Mouse (Mus musculus) hindbrain, embryonic 15.5 days (tissue): ENCODE data around the gene Tmem175. TPM values are rescaled to one million over a fixed set of nuclear protein-coding genes. Genes with fewer than 3 reads are reported as not detected.

Experiments
- ATAC-seq: fragments of 200-750 bp; cut with Nextera tagmentation; 2 replicates; pipeline ENCODE4 v1.8.0; 2017; ENCODE audit warnings: low read depth, moderate number of reproducible peaks, moderate TSS enrichment; ENCODE audit not compliant: low FRiP score
- H3K27ac ChIP-seq: fragments of 300-500 bp; sonication (generic); replicated peaks from 2 replicates; pipeline ENCODE4 v1.5.1; 2015; ENCODE audit warnings: mild to moderate bottlenecking, inconsistent platforms
- H3K27me3 ChIP-seq: fragments of 300-500 bp; sonication (generic); 2 replicates; pipeline ENCODE4 v1.6.1; 2015; ENCODE audit warnings: control low read depth, inconsistent platforms
- H3K36me3 ChIP-seq: fragments of 300-500 bp; sonication (generic); 2 replicates; pipeline ENCODE4 v1.6.1; 2015; ENCODE audit warnings: control low read depth, inconsistent platforms
- H3K4me1 ChIP-seq: fragments of 300-500 bp; sonication (generic); replicated peaks from 2 replicates; pipeline ENCODE4 v1.6.1; 2015; ENCODE audit warnings: control low read depth, inconsistent platforms
- H3K4me2 ChIP-seq: fragments of 300-500 bp; sonication (generic); 2 replicates; pipeline ENCODE4 v1.6.1; 2015; ENCODE audit warnings: moderate library complexity, mild to moderate bottlenecking, inconsistent platforms
- H3K4me3 ChIP-seq: fragments of 300-500 bp; sonication (generic); 2 replicates; pipeline ENCODE4 v1.5.1; 2015; ENCODE audit warnings: mild to moderate bottlenecking, inconsistent platforms
- H3K9ac ChIP-seq: fragments of 300-500 bp; sonication (generic); 2 replicates; pipeline ENCODE4 v1.6.1; 2015; ENCODE audit warnings: inconsistent platforms
- H3K9me3 ChIP-seq: fragments of 300-500 bp; sonication (generic); 2 replicates; pipeline ENCODE4 v1.6.1; 2016; ENCODE audit warnings: control low read depth, inconsistent platforms
- WGBS: fragments of 180-500 bp; shearing (Covaris S2); methylation state at CpG from one replicate; pipeline ENCODE4 v1.1.7; 2015; 5-methylcytosine and 5-hydroxymethylcytosine counted together
- polyA plus RNA-seq: library from polyadenylated mRNA; unstranded; fragments of >200 nt; fragmentation: Nextera tagmentation; extraction: Ambion mirVana; gene quantifications from 2 replicates; pipeline ENCODE4 v1.2.1, GENCODE M21; 2015

Gene Tmem175
- polyA plus RNA-seq, 1 experiment from 2014 or later, result 27.1 TPM

DNA sequence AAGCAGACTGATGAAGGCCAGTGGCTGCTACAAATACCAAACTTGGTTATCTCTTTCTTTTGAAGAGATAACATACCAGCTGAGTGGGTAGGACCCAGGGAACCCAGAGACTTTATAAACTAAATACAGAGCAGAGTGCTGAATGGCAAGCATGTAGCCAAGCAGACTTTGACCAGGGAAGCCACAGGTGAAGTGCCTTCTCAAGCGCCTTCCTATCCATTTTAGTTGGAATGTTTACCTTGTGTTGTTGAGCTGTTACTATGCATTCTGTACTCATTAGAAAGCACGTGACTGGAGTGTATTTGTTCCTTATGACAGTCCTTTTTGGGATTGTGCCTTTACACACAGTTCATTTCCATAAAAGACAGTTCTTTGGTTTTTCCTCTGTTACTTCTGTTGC lies 14.1 kb downstream of the Tmem175 start:
- Histone ChIP-seq H3K27me3 (no peaks in the 10 kb centered on the region), H3K9ac (no peak overlapping the region), H3K4me3 (no peak overlapping the region), H3K4me2 (no peak overlapping the region), H3K36me3 (peaks cover 52% of the 10 kb centered on the region), H3K4me1 (no peaks in the 10 kb centered on the region), H3K9me3 (no peaks in the 10 kb centered on the region), H3K27ac (no peak overlapping the region)
- no peak for ATAC-seq
- WGBS, result 83% methylated on average over 2 of the region's 2 CpGs

DNA sequence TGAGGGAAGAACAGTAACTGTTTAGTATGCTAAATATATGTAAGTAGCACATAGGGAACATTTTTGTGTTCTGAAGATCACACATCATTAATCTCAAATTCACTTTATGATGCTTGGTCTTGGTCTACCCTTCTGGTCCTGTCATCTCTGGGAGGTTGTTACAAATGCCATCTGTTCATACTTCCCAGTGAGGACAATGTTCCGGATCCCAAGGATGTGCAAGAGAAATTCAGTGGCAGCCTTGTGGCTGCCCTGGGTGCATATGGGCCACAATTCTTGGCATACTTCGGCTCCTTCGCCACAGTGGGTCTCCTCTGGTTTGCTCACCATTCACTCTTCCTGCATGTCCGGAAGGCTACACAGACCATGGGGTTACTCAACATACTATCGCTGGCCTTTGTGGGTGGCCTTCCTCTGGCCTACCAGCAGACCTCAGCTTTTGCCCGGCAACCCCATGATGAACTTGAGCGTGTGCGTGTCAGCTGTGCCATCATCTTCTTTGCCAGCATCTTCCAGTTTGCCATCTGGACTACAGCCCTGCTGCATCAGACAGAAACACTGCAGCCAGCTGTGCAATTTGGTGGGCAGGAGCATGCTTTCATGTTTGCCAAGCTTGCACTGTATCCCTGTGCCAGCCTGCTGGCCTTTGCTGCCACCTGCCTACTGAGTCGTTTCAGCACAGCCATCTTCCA lies 16.2 kb downstream of the Tmem175 start:
- Histone ChIP-seq H3K9ac (no peak overlapping the region), H3K9me3 (no peaks in the 10 kb centered on the region), H3K27me3 (no peaks in the 10 kb centered on the region), H3K27ac (no peak overlapping the region), H3K4me2 (no peak overlapping the region), H3K4me1 (no peaks in the 10 kb centered on the region), H3K36me3 (peaks cover 61% of the 10 kb centered on the region), H3K4me3 (no peak overlapping the region)
- 87% methylated on average over 9 of the region's 9 CpGs for WGBS
- peak; percentile 55 for ATAC-seq

DNA sequence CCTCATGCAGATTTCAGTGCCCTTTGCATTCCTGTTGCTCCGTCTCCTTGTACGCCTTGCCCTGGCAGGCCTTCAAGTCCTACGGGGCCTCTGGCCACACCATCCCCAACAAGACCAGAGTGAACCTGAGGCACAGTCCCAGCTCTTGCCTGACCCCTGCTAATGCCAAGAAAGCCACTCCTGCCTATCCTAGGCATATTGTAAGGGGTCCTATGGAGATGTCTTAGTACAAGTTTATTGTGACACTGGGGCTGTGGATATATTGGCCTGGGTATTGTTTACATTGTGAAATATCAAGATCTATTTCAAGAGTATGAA lies 16.7 kb downstream of the Tmem175 start:
- Histone ChIP-seq H3K9ac (no peak overlapping the region), H3K4me1 (no peaks in the 10 kb centered on the region), H3K27me3 (no peaks in the 10 kb centered on the region), H3K9me3 (no peaks in the 10 kb centered on the region), H3K36me3 (peaks cover 66% of the 10 kb centered on the region), H3K27ac (no peak overlapping the region), H3K4me3 (no peak overlapping the region), H3K4me2 (no peak overlapping the region)
- 88% methylated on average over 3 of the region's 3 CpGs for WGBS
- ATAC-seq, result peak; percentile 6; the same call in 1 of the 2 replicates

DNA sequence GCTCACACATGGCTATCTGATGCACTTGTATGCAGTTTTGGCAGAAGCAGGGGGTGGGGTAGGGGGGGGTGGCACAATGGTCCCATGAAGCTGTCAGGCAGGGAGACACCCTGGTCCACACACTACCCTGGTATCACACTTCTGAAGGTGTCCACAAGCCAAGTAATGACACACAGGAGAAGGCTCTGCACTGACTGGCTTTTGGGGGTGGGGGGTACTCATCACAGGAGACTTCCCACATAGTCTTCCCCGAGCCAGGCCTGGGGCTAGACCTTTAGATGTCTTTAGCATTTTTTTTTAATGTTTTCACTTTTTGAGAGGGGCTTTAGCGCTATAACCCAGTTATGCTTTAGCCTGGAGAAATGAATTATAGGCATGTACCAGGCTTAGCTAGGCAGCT lies 17.7 kb downstream of the Tmem175 start:
- WGBS, result 88% methylated on average over 2 of the region's 2 CpGs
- Histone ChIP-seq H3K27ac (no peak overlapping the region), H3K9ac (no peak overlapping the region), H3K36me3 (peaks cover 67% of the 10 kb centered on the region), H3K9me3 (no peaks in the 10 kb centered on the region), H3K4me2 (no peak overlapping the region), H3K4me1 (no peaks in the 10 kb centered on the region), H3K4me3 (no peak overlapping the region), H3K27me3 (no peaks in the 10 kb centered on the region)
- ATAC-seq, result no peak

DNA sequence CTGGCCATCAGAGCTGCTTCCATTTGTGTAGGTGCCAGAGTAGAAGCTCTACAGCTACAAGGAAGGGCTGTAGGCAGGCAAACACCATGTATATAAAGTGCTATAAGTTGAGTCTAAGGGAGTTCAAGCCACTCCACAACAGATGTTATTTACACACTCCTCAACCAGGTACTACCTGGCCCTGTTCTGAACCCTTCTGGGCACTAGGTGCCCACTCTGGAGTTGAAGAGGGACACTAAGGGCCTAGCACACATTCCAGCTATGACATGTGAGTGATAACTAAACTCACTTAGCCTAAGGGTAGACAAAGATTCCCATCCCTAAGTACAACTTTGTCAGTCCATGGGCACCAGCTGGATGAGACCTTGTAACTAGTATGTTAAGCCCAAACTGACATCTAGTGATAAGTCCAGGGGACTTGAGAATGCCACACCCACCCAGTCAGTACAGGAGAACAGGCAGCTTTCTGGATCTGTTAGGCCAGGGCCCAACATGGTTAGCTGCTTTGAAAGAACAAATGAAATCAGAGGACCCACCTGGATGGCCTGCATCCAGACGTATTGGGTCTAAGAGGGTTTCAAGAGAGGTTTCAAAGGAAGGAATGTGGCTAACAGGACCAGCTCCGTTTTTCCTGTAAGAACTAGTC lies 18.4 kb downstream of the Tmem175 start:
- H3K27me3 ChIP-seq, result no peaks in the 10 kb centered on the region
- no peak overlapping the region for H3K4me2 ChIP-seq
- no peaks in the 10 kb centered on the region for H3K4me1 ChIP-seq
- no peak for ATAC-seq
- no peaks in the 10 kb centered on the region for H3K9me3 ChIP-seq
- WGBS, result 83% methylated on average over 2 of the region's 2 CpGs
- H3K9ac ChIP-seq, result no peak overlapping the region
- H3K27ac ChIP-seq, result no peak overlapping the region
- H3K36me3 ChIP-seq, result peaks cover 68% of the 10 kb centered on the region
- H3K4me3 ChIP-seq, result no peak overlapping the region

DNA sequence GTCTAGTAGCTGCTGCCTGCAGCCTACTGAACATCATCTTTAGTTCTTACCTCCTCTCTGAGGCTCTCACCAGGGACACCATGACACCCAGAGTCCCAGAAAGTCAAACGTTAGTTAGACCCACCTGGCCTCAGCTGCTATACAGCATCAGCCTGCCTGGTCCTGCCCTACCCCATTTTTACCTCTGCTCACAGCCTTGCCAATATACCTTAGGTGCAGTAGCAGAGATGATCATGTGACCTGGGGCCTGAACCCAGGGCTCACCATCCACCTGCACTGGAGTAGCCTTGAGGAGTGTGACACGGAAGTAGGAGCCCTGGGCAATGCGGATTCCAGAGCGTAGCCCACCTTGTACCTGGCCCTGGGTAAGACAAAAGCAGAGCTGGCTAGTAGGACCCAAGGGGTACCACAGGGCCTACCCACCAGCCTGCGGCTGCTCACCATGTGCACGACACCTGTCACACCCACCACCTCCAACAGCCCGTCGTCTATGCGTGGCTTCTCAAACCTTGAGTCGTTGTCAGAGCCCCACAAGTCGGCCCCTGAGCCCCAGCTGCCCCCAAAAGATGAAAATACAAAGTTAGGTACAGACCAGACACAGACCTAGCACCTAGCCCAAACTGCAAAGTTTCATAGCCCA lies 19.5 kb downstream of the Tmem175 start:
- Histone ChIP-seq H3K27me3 (no peaks in the 10 kb centered on the region), H3K9ac (no peak overlapping the region), H3K9me3 (no peaks in the 10 kb centered on the region), H3K4me1 (no peaks in the 10 kb centered on the region), H3K36me3 (peaks cover 73% of the 10 kb centered on the region), H3K27ac (no peak overlapping the region), H3K4me2 (no peak overlapping the region), H3K4me3 (no peak overlapping the region)
- WGBS, result 92% methylated on average over 11 of the region's 11 CpGs
- ATAC-seq, result no peak

DNA sequence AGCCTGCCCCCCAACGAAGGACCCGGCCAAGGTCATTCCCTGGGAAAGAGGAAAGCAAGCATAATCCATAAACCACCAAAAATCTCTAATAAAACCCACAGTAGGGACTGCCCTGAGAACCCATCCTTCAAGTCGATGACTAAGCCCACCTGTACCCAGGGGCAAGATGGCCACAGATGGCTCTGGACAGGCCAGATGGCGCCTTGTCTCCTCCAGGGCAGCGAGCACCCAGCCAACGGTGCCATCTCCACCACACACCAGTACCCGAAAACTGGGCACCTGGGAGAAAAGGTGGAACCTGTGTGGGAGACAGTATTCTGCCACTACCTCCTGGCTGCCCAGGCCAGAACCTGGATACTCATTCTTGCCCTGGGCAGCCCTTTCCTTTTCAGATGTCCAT lies 20.8 kb downstream of the Tmem175 start:
- Histone ChIP-seq H3K4me1 (no peaks in the 10 kb centered on the region), H3K27me3 (no peaks in the 10 kb centered on the region), H3K4me3 (no peak overlapping the region), H3K4me2 (no peak overlapping the region), H3K27ac (no peak overlapping the region), H3K36me3 (peaks cover 78% of the 10 kb centered on the region), H3K9me3 (no peaks in the 10 kb centered on the region), H3K9ac (no peak overlapping the region)
- no peak for ATAC-seq
- 95% methylated on average over 7 of the region's 7 CpGs for WGBS

DNA sequence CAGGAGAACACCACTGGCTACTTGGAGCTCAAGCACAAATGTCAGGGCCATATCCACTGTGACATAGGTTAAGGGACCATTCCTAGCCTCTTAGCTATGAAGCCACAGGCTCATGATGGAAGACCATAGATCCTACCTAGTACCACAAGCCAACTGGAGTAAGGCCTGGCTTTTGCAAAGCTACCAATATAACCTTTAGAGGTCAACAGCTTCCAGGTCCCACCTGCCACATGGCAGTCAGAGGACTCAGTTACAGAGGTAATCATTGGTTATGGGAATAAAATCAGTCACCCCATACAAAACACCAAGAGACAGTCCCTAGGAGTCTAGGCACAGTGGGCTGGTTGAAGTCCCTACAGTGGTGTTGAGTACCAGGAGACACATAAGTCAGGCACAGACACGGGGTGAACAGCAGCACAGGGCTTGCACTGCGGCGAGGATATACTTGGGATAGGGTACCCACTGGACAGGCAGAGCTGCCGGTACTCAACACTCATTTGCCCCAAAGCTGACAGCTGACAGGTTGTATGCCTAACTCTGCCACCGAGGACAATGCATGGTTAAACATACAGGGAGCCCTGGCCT lies 21.7 kb downstream of the Tmem175 start:
- Histone ChIP-seq H3K4me3 (no peak overlapping the region), H3K27ac (no peak overlapping the region), H3K9me3 (no peaks in the 10 kb centered on the region), H3K4me2 (no peak overlapping the region), H3K36me3 (peaks cover 75% of the 10 kb centered on the region), H3K9ac (no peak overlapping the region), H3K27me3 (no peaks in the 10 kb centered on the region), H3K4me1 (no peaks in the 10 kb centered on the region)
- ATAC-seq, result no peak
- WGBS, result 83% methylated on average over 5 of the region's 5 CpGs

DNA sequence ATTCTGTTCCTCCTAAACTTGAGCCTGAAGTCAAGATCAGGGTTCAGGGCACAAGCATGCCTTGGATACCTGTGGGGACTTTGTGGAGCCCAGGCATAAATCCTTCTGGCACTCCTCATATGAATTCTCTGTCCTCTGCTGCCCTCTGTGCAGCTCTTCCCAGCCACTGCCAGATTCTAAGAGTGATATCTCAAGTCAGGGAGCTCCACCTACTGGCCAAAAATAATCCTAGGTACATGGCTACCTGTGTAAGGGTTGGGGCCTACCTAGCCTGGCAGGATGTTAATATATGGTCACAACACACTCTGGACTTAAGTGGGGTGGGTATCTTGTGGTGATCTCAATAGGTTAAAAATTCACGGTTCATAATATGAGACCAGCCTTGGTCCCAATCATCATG lies 22.3 kb downstream of the Tmem175 start:
- peaks cover 76% of the 10 kb centered on the region for H3K36me3 ChIP-seq
- H3K4me2 ChIP-seq, result no peak overlapping the region
- no peaks in the 10 kb centered on the region for H3K4me1 ChIP-seq
- H3K27ac ChIP-seq, result no peak overlapping the region
- H3K4me3 ChIP-seq, result no peak overlapping the region
- H3K9ac ChIP-seq, result no peak overlapping the region
- H3K27me3 ChIP-seq, result no peaks in the 10 kb centered on the region
- 65% methylated on average over 1 of the region's 1 CpGs for WGBS
- no peaks in the 10 kb centered on the region for H3K9me3 ChIP-seq
- ATAC-seq, result peak; percentile 61

DNA sequence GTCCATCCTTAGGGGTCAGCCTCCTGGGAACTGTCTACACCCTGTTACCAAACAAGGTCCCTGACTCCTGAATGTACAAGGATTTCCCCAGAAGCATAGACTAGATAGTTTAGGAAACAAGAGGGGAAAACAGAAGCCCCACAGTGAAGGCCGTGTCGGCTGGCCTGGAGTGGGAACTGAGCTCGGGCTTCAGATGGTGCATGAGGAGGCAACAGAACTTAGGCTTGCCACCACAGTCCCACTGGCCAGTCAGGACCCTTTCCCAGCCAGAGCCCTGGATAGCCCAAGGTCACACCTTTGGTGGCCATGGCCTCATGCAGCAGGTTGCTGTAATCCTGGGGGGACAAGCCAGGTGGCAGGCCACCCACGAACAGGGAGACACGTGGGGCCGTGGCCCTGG lies 23.8 kb downstream of the Tmem175 start:
- 89% methylated on average over 6 of the region's 6 CpGs for WGBS

DNA sequence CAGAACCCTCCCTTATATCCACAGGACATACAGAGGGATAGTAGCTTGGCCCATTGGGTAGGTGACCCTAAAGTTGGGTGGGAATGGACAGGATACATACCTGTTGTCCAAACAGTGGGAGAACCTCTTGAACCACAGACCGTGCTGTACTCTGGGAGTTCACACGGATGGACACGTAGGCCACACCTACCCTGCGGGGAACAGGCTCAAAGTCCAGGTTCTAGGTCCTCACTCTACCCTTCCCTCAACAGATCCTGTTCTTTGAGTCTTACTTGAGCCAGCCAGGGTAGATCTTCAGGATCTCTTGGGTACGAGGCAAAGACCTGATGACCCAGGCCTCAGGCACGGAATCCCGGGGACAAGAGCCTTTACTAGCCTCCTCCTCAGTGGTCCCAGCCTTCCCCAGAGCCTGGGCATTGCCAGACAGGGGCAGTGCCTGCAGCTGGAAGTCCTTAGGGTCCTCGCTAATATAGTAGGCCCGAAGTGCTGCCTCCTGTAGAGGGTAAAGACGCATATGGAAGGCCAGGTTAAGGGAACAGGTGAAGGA lies 24.9 kb downstream of the Tmem175 start:
- Histone ChIP-seq H3K4me3 (no peak overlapping the region), H3K27ac (no peak overlapping the region), H3K4me2 (no peak overlapping the region), H3K36me3 (peaks cover 55% of the 10 kb centered on the region), H3K4me1 (peaks cover 22% of the 10 kb centered on the region), H3K9me3 (no peaks in the 10 kb centered on the region), H3K27me3 (no peaks in the 10 kb centered on the region), H3K9ac (no peak overlapping the region)
- ATAC-seq, result no peak
- 96% methylated on average over 10 of the region's 10 CpGs for WGBS

More for the DNA sequence above, 23.8 kb downstream of the Tmem175 start:
- Histone ChIP-seq H3K27ac (no peak overlapping the region), H3K9ac (no peak overlapping the region), H3K4me1 (peaks cover 10% of the 10 kb centered on the region), H3K4me2 (no peak overlapping the region), H3K36me3 (peaks cover 66% of the 10 kb centered on the region), H3K27me3 (no peaks in the 10 kb centered on the region), H3K4me3 (no peak overlapping the region), H3K9me3 (no peaks in the 10 kb centered on the region)
- no peak for ATAC-seq

DNA sequence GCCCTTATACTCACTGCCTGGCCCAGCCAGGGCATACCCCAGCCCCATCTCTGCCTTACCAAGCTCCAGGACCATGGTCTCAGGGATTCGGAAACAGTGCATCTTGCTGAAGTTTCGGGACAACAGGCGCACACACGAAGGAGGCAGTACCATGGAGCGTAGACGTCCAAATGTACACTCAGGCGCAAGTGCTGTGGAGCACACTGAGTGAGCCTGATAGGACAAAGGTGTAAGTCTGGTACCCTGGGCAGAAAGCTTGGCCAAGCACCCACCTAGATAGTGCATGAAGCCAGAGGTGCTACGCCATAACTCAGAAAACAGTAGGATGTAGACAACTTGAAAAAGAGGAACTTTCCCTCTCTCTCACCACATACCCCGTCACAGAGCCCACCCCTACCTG lies 25.8 kb downstream of the Tmem175 start:
- H3K4me2 ChIP-seq, result no peak overlapping the region
- ATAC-seq, result no peak
- no peaks in the 10 kb centered on the region for H3K9me3 ChIP-seq
- H3K27me3 ChIP-seq, result no peaks in the 10 kb centered on the region
- H3K9ac ChIP-seq, result no peak overlapping the region
- H3K4me1 ChIP-seq, result peaks cover 28% of the 10 kb centered on the region
- H3K4me3 ChIP-seq, result no peak overlapping the region
- WGBS, result 95% methylated on average over 9 of the region's 9 CpGs
- peaks cover 49% of the 10 kb centered on the region for H3K36me3 ChIP-seq
- no peak overlapping the region for H3K27ac ChIP-seq
